Mouse (Mus musculus) adrenal gland, adult (tissue): ENCODE data around the gene Mtmr1.
"Not testable (repeated sequence)": the region's sequence is repeated elsewhere in the genome, so short reads cannot be mapped to it uniquely, and the experiment has no call there.

Experiments used
- DNase-seq, 2 experiments: peaks; one replicate each; pipeline ENCODE4 v3.0.0; 2022 to 2023; ENCODE audit warnings: low spot score in 1 of 2; ENCODE audit not compliant: inconsistent age in 2 of 2

The Mtmr1 gene

DNA sequence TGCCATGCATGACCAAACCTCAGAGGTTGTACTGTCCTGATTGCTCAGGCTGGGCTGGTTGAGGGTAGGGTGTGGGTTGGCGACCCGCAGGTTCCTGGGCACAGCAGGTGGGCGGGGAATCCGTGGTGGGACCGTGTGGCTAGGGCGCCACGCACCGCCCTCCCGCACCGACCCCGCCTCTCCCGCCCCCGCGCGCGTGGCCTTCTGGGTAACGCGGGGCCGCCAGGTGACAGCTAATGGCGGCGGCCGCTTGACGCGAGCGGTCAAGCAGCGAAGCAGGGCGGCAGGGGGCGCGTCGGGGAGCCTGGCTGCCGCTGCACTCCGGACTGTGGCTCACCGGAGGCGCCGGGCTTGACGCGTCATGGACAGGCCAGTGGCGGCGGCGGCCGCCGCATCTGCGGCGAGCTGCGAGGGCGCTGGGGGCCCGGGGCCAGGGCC is at the start of gene Mtmr1:
Mtmr1 (plus strand) TSS at position 207 of the 438 bp plus-strand sequence.
- peak; percentile 87 to 93 for DNase-seq

DNA sequence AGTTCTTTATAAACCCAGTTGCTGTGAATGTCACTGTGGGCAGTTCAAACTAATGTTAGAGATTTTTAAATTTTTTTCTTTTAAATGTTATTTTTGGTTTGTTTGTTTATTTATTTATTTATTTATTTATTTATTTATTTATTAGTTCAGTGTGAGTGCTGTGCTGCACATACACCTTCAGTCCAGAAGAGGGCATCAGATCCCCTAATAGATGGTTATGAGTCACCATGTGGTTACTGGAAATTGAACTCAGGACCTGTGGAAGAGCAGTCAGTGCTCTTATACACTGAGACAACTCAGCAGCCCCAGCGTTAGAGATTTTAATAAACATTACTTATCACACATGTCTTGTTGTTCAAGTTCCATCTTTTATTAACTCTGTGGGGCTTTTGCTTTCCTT is 12.5 kb upstream of the Mtmr1 start:
- DNase-seq = no peak

DNA sequence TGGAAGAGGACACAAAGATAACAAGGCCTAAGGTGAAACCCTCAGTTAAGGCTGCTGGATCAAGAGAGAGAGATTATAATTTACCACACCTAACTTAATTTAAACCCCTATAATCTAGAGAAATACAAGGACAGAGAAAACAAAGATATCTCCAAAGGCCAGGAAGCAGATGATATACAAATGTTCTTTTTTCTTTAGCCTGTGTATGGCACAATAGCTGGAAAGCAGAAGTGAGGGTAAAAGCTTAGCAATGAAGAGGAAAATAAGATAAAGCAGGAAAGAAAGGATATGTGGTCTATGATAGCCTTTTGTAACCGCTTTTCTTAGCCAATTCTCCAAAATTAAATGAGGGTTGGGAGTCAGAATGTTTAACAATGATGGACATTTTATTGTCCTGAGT is 9.2 kb upstream of the Mtmr1 start:
- no peak for DNase-seq

DNA sequence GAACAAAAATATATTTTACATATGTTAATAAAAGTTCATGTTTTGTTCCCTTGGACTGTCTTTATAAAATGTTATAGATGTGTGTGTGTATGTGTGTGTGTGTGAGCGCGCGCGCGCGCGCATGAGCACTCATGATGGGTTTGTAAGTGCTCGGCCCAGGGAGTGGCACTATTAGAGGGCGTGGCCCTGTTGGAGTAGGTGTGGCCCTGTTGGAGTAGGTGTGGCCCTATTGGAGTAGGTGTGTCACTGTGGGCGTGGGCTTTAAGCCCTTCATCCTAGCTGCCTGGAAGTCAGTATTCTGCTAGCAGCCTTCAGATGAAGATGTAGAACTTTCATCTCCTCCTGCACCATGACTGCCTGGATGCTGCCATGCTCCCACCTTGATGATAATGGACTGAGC is 2.8 kb upstream of the Mtmr1 start:
- not testable (repeated sequence) for DNase-seq

DNA sequence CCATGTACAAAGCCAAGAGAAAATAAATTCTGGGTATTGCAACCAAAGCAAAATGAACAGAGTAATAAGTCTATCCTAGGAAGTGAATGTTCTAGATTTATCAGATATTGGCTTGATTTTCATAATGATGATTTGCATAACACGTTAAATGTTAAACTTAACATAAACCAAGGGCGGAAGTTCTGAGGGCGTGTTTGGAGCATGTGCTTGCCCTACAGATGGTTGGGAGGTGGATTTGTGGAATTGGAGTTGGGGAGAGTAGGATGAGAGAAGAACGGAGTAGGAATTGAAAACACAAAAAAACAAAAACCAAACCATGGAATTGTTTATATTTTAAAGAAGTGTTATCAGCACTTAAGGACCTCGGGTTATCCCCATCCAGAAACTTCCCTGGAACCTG is 498 bp upstream of the Mtmr1 start:
- no peak for DNase-seq

DNA sequence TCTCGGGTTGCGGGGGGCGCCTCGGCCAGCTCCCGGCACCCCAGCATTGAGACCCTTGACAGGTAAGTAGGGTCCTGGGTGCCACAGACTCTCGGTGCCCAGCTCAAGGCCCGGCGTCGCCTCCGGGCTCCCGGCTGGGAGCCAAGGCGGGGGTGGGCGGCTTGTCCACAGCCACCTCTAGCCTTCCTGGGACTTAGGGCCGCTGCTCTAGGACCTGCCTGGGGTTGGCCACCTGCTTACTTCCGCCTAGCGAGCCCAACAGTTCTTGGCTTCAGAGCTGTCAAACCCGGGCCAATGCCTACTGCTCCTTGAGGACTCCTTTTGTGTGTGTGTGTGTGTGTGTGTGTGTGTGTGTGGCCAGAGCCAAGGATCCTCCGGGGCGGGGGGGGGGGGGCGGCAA is 451 bp downstream of the Mtmr1 start:
- DNase-seq = no peak

DNA sequence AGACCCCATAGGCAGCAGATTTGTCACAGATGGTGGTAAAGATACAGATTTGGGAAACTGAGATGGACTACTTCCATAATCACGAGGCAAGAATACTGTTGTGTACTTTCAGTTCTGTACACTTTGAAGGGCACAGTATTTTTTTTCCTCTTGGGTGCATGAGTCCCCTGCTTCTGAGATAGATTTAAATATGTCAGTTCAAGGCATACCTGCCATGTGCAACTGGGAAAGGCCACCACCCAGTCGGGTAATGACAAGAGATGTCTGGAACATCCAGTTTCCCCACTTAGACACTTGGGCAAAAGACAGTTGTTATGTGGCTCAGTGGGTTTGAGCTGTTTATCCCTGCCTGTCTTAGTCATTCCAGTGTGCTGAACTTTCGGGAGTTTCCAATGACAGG is 950 bp downstream of the Mtmr1 start:
- DNase-seq = peak in 1 of 2 experiments; percentile 55

DNA sequence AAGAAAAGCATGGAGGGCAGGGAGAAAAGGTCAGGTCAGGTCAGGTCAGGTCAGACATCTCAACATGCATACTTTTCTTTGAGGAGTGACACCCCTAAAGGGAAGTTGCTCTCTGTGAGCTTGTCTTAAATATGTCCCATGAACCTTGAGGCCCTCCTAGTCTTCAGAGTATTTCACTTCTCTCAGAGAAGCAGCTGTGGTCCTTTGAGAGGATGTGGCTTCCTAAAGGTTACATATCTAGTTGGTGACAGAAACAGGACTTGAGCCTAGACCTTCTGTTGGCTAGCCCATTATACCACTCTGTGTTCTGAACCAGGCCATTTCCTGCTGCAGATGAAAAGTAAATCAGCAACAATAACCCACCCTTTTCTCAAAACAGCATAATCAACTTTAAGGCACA is 2.4 kb downstream of the Mtmr1 start:
- DNase-seq = no peak

DNA sequence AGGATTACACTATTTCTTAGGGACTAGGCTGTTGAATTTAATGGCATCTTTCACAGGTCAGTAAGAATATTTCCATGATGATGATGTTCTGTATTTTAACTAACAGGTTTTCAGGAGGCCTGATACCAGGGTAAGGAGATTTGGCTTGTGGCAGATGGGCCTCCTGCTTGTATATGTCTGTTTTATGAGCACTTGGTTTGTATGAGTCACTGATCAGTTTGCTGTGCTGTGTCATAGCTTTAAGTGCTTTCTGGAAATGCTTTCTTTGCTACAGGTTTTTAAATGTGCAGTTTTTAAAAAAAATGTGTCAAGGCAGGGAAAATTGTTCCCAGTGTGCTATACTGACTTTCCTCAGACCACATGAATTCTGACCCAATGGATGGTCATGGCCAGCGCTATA is 12.2 kb downstream of the Mtmr1 start:
- DNase-seq = no peak

DNA sequence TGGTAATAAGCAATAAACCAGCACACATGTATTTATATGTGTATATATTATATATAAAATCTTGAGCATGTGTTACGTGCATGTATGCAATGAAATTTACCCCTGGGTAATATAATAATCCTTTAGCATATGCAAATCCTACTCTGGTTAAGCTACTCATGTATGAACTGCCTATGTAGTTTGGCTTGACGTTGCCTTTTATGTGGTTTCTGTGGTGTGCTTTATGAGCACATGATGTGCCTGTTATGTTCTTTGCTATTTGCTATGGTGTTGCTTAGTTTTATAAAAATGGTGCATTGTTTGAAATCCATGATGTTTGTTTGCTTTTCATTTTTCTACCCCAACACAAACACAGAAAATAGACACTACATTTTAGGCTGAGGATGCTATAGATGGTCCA is 13.9 kb downstream of the Mtmr1 start:
- DNase-seq = no peak

DNA sequence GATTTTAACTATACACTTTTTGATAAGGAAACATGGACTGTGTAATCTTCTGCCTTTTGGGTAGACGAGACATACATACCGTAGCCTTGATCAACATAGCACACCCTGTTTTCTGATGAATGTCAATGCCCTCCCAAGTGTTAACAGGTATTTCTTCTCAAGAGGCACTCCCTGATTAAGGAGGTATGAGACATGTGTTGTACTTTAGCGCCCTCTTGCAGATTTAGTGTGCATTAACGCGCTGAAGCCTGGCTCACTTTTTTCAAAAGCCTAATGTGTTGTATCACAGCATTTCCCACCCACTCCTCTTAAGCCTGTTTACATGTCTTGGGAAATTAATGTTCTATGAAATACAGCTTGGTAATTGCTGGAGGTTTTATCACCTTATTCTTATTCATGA is 17.0 kb downstream of the Mtmr1 start:
- DNase-seq = peak; percentile 10 to 72

DNA sequence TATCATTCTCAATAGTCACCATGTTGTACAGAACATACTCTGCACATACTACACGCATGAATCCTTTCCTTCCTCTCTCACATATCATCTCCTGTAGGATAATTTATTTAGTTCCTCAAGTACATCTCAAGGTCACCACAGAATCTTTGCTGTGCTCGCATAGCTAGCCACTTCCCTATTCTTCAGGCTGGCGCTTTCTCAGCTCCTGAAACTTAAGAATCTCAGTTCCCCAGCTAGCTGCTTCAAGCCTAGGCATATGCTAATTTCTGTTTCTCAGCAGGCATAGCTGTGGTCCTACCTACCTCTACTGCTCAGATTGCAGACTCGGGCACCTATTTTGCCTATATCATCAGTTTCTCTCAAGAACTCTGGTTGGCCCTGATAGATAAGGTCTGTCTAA is 31.8 kb downstream of the Mtmr1 start:
- no peak for DNase-seq

DNA sequence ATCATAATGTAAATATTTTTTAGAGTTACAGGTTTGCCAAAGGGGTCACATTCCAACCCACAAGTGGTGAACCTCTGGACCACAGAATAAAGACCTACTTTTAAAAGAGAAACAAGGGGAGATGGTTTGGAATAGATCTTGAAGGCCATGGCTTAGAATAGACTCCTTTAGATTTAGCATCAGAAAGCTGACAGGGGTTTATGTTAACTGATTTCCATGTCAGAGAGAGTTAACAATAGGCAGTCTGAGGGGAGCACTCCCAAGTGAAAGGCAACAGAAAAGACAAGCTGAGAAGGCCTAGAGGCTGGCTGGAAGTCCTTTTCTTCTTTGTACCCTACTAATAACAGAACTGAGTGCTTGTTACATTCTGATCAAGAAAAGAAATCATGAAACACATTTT is 41.7 kb downstream of the Mtmr1 start:
- no peak for DNase-seq

DNA sequence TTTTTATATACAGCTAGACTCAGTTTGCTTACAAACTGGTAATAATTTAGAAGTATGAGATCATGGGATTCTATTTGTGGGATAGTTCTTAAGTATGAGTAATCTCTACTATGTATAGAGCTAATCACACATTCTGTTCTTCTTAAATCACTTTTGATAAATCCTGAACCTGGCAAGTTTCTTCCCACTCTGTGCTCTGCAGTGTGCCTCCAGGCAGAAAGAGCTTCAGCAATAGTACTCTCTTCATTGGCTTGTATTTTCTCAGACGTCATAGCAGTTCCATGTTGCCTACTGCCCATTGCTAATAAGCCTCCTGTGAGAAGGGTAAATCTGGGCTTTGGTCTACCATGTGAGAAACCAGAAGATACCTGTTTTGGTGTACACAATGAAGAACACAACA is 43.8 kb downstream of the Mtmr1 start:
- no peak for DNase-seq

DNA sequence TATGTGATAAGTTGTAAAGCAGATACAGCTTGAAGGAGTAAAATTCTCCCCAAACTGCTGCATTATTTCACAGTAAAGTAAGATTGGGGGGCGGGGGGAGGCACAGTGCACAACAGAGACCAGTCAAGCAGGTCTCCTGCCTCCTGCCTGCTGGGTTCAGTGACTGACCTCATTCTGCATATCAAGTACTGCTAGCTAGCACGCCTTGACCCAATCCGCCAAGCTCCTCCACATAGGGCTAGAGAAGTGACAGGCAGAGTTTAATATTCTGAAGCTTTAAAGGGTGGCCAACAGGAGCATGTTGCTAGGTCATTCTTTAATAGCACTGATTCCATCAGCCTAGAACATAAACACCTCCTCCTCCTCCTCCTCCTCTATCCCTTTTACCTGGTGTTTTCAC is 48.2 kb downstream of the Mtmr1 start:
- DNase-seq = peak; percentile 14 to 60

DNA sequence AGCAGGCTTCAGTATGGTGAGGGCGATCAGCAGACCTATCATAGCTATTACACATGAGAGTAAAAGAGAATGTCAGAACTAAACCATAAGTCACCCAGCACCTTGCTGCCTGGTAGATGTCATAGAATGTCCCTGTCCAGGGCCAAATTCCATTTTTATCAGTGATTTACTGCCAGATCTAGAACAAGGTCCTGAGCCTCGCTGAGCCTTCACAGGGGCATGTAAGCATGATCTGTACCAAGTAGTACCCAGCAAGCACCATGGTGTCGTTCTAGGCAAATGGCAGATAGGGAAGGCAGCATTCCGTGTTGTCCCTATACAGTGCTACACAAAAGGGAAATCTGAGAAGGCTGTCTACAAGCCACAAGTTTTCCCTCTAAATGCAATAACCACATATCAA is 49.1 kb downstream of the Mtmr1 start:
- DNase-seq = peak; percentile 49 to 81

DNA sequence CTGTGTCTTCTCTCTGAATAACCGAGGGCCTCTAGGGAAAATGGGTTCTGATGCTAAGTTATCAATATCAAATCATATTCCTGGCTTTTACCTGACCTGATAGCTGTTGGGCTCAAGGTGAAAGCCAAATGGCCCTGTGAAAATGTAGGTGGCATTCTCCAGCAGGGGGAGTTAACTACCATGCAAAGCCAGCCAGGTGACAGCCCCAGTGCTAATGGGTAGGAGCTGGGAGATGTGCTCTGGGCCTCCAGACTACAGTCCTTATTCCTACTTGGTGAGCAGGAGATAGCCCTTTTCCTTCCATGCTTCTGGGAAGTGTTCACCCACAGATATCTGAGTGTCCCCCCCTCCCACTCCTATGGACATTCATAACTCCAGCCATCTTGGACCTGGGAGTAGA is 60.3 kb downstream of the Mtmr1 start:
- no peak for DNase-seq

DNA sequence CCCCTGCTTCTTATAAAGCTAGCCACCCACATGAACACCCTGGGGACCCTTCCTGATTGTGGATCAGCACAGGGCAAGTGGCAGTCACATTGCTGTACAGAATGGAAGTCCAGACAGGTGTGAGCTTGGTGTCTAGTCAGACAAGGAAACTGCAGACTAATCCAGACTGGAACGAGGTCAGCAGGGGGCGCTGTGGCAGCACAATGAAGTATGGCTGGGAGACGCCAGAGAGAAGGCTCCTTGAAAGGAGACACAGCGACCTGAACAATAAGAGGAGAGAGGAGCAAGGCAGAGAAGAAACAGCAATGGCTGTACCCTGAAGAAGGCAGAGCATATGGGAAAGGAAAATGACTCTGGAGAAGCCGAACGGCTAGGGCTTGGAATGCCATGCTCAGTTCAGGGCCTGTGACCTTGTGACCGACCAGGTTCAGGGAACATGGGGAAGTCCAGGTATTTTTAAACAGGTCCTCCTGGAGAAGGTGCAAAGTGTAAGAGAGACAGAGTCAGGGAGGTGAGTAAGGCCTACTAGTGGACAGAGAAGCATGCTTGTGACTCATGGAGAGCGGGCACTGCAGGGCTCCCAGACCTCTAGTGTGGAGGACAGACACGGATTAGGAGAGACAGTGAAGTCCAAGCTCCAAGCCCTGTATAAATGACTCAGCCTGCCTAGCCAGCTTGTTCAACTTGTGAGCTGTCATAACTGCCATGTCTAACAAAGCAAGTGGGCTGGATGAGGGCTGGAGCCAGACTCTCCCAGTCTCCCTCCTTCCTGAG is 61.4 kb downstream of the Mtmr1 start:
- peak; percentile 77 to 94 for DNase-seq

DNA sequence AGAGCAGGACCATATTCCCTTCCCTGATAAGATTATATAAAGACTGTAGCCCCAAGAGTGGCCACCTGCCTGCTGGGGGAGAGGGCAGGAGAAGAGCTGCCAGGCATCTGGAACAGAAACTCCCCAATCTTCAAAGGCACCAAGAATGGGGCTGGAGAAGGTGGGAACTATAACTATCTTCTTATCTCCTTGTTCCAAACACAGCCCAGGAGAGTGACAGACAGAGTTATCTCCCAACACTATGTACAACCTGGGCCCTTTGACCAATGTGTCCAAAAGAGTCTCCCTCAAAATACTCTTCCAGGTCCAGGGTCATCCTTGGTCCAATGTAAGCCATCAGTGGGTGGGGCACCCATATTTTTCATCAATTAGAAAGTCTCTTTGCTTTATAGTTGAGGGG is 62.9 kb downstream of the Mtmr1 start:
- no peak for DNase-seq

DNA sequence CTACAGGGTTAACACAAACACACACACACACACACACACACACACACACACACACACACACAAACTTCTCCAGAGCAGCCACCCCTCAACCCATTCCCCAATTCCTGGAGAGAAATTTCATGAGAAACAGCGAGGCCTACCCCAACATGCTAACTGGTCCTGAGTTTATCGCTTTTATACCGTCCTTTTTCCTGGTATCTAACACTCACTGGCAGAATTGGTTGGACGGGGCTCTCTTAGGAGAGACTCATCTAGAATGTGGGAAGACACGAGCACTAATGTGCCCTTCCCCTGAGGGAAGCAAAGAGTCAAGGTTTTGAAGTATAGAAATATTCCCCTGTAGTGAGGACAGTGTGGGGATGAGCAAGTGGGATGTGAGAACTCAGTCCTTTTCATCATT is 66.3 kb downstream of the Mtmr1 start:
- DNase-seq = no peak

DNA sequence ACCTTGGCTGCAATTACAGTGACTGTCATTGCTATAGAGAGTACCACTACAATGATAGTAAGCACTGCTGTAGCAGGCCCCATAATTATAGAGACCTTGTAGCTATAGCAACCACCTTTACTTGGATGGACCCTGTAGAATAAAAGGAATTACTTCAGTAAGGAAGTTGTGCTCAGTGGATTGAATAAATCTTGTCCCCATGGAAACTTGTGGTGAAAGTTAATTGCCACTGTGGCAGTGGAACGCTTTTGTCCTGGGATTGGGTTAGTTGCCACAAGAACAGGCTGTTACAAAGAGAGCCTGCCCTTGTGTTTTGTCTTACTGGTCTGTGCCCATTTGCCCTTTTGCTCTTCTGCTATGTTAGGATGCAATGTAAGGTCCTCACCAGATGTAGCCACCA is 69.9 kb downstream of the Mtmr1 start:
- DNase-seq = no peak

DNA sequence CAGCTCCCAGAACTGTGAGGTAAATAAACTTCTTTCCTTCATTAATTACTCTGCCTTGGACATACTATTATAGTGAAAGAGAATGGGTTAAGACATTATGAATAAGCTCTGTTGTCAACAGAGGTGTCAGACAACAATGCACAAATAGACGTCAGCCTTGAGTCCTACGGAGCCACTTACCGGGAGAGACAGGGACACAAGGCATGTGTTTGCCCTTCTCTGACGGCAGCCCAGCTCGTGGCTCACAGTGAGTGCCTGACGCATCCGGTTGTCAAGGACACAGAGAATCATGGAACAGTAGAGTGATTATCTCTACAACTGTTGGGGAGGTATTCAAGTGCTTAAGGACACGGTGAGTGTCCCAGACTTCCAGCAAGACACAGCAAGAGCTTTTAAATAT is 70.3 kb downstream of the Mtmr1 start:
- peak; percentile 72 to 81 for DNase-seq

DNA sequence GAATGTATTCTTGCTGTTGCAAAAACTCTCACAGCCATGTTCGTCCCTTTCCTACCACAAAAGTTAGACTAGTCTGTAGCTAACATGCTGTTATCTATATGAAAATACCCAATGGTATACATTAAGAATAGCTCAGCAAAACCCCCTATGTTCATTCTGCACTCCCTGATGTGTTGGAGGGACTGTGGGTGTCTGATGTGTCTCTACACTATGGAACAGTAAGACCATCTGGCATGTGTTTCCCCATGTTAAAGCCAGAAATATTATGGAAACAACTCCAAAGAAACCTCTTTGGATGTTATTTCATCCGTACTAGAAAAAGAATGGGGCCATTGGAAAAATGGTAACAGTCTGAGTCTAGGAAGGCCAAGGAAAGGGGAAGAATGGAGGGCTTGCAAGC is 71.0 kb downstream of the Mtmr1 start:
- no peak for DNase-seq
